Mouse (Mus musculus) frontal cortex, postnatal 14 days (tissue): ENCODE results near the gene Tacc2.
A peak's percentile ranks its signal among the peaks of the same experiment; 100 is the strongest.

Experiments
- DNase-seq, 2 experiments: peaks; one replicate each; pipeline ENCODE4 v3.0.0; 2022; ENCODE audit warnings: low spot score in 2 of 2

Tacc2 gene

DNA sequence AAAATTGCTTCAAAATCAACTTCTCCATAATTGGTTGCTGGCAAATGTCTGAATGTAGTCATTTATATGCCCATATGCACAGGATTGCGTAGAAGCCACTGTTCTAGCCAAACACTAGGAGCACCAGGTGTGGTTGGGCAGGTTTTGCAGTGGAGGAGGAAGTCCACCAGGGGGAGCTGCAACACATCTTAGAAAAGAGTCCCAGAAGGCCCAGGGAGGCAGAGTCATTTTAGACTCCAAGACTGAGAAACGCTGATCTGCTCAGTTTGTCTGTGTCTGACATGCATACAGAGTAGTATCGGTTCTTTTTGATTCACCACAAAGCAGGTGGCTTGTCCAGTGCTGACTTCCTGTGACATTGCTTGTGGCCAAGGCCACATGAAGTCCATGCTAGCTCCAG lies 193.5 kb downstream of the Tacc2 start:
- DNase-seq = peak; percentile 59 to 76

DNA sequence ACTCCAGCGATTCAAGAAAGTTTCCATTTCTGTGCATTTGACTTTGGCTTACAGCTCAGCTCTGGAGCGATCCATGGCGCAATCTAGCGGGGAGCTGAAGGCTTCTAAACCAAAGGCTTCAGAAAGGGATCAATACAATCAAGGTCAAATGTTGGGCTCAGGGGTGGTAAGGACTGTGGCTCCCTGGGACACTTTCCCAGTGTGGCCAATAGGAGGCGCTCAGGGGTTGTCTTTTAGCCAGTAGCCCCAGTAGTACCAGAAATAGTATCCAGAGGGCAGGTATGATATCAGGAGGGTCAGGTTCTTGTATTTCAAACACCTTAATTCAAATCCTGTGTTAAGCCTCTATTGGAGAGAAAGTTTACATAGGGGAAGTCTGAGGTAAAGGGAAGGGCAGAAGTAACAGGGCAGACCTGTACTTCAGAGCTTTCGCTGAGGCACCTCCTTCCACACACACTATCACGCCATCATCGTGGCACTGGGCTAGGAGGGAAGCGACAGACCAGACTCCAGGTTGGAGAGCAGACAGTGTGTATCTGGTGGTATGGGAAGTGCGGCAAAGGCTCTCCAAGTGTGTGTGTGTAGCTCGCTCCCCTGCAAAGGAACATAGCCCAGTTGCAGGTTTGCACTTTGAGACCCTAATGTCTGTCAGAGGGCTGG lies 196.1 kb downstream of the Tacc2 start:
- no peak for DNase-seq

- no peak for DNase-seq
These were observed 196.8 kb downstream of the Tacc2 start, which contains the start of gene Btbd16 for GRCm38 (mm10) chr7:130773914-130774630. TSS of gene Btbd16 (plus strand) at chr7:130774069.

DNA sequence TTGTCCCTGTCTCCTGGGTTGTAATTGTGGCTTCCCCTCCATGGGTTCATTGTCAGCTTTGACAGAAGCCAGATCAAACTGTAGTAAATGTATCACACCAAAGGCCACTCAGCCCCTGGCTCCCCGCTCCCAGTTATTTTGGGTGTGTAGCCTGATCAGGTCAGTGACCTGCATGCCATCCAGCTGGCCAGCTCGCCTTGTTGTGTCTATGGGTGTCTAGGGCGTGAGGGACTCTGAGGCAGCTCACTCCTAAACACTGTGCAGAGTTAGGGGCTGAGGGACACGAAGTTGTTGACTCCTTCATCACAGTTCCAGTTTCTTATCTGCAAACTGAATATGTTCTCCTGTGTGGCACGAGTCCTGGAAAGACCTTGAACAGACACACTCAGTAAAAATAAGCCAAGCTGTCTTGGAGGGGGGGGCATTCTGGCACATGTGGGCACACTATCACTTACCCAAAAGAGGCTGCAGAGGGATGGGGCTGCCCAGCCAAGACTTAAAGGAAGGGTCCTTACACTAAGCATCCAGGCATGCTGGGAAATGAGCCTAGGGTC lies 203.7 kb downstream of the Tacc2 start:
- no peak for DNase-seq

- no peak for DNase-seq
These were observed 205.3 kb downstream of the Tacc2 start for GRCm38 (mm10) chr7:130782501-130783050.

DNA sequence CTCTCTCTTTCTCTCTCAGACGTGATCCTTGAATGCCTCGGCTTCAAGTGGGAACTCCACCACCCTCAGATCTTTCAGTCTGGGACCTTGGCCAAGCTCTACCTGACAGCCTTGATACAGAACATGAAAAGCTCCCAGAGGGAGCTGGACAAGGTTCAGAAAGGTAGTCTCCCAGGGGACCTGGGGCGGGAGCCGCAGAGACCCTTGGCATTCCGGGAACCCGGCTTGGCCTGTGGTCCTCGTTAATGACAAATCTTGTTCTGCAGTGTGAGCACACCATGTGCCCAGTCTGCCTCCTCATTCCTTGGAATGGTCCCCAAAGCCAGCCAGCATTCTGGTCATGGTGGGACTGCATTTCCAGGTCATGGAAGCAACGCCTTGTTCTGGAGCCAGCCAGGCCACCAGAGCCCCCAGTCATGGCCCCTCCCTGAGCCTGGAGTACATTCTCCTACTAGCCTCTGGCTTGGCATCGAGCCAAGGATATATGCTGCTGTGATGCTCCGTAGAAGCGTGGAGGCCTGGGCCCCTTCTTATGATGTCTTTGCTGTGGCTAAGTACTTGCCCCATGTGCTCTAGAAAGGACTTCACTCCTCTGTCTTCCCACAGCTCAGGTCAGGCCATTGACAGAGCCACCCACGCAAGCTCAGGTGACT lies 208.8 kb downstream of the Tacc2 start:
- DNase-seq = no peak

DNA sequence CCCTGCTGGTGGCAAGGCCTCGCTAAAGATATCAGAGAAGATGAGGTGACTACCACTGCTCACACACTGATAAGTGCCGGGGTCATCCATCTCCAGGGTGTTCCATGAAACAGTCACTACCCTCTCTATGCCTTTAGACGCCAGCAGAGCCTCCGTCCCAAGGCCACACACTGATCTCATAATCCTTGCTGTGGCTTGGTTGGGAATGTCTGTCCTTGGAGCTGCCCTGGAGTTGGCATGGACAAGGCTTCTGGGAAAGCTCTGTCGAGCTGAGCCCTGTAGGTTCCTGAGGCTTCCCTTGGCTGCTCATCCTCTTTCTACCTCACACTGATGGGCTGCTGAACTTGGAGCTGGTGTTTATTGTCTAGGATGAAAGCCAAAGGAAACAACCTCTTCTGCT lies 209.5 kb downstream of the Tacc2 start:
- no peak for DNase-seq

GRCm38 (mm10) chr7:130787537-130787936 lies 210.3 kb downstream of the Tacc2 start:
- no peak for DNase-seq

- no peak for DNase-seq
These were observed 211.7 kb downstream of the Tacc2 start for GRCm38 (mm10) chr7:130788950-130789349.

GRCm38 (mm10) chr7:130789456-130789855 lies 212.2 kb downstream of the Tacc2 start:
- DNase-seq = no peak

DNA sequence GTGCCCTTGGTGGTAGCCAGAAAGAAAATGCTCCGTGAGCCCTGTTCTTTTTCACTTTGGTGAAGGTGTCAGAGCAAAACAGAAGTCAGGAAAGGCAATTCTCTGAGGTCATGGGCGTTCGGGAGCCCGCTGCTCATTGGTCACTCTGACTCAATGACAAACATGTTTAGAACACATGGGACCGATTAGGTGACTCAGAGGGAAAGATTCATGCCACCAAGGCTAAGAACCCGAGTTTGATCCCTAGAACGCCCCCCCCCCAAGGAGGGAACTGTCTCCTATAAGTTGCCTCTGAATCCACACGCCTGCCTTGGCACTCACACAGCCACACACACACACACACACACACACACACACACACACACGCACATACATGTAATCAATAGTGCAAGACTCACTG lies 216.4 kb downstream of the Tacc2 start:
- no peak for DNase-seq

- DNase-seq = no peak
These were observed 219.5 kb downstream of the Tacc2 start for GRCm38 (mm10) chr7:130796786-130797185.

GRCm38 (mm10) chr7:130797524-130797923 lies 220.3 kb downstream of the Tacc2 start:
- no peak for DNase-seq

DNA sequence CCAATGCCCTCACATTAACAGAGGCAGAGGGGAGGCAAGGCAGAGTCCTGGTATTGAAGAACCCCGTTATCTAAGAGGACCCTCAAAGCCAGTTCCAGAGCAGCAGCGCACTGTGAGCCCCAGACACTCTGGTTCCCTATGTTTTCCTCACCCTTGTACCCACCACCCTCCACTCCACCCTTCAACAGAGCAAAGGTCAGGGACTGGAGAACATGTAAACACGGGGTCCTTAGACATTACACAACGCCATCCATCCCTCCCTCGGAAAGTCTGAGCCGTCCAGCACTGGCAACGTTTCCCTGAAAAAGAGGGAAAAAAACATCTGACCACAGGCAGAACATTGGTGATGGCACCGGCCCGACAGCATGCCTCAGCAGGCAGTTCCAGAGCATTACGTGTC lies 222.2 kb downstream of the Tacc2 start:
- no peak for DNase-seq

- no peak for DNase-seq
These were observed 223.4 kb downstream of the Tacc2 start for GRCm38 (mm10) chr7:130800681-130801080.

GRCm38 (mm10) chr7:130801811-130802210 lies 224.6 kb downstream of the Tacc2 start:
- no peak for DNase-seq

DNA sequence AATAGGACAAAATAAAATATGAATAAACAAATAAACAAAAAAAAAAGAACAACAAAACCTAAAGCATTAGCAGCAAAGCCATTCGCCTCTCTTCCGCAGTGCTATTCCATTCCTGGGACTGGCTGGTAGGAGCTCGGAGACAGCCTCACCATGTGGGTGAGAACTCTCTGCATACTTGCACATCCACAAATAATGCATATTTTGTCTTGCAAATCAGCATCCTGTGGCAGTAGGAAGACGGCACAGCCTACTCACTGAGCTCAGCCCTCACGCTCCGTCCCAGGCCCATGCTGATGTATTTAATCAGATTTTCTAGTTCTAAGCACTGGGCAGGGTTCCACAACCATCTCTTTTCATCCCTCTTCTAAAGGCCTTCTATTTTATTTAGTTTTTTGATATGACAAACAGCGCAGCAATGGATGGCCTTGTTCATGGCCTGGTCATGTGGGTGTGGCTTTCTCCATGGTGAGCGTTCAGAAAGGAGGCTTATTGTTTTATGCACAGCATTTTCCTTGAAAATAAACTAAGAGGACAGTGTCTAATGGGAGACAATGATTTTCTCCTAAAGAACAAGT lies 226.1 kb downstream of the Tacc2 start:
- no peak for DNase-seq

DNA sequence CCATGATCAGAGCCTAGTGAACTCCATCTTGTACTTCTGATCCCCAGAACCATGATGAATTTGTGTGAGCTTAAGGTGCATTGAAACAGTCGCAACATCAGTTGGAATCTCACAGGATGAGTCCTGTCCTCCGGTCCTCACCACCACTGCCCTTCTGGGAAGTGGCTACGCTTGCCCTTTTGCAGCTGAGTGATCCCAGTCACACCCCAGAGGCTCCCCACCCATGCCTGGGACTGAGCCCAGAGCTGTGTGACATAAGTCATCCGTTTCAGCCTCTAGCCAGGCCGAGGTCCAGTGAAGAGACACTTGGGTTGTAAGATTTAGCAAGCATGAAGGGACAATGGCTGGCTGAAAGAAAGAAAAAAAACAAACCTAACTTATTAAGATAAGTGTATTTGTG lies 227.8 kb downstream of the Tacc2 start:
- no peak for DNase-seq

DNA sequence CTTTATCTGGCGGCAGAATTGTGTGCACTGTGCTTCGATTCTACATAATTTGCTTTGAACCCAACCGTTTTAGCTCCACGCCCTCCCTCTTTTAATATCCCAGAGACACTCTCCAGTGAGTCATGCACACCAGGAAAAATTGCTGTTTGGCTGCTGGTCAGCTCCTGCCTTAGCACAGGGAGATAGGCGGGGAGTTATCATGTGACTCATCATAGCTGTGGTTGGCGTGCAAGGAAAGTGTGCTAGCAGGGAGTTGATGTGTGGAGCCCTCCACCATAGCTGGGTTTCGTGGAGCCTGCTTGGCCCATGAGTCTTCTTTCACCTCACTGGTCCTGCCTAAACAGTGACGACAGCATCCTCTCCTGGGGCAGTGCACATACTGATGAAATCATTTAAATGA lies 230.5 kb downstream of the Tacc2 start:
- peak; percentile 24 to 32 for DNase-seq

DNA sequence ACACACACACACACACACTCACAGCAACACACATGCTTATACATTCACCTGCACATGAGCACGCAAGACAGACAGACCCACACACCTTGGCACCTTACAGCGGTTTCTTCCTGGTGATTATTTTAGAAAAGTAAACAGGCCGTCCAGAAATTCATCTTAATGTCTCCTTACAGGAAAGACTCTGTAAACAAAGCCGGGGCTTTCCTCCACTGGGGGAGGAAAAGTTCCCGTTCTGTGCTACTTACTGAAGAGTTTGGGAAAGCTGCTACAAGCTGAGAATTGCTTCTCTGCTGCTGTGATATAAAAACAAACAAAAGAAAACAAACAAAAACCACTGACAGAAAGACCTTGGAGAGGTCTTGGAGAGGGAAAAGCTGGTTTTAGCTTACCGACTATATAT lies 231.5 kb downstream of the Tacc2 start:
- DNase-seq = no peak

GRCm38 (mm10) chr7:130810238-130810637 lies 233.0 kb downstream of the Tacc2 start:
- no peak for DNase-seq

DNA sequence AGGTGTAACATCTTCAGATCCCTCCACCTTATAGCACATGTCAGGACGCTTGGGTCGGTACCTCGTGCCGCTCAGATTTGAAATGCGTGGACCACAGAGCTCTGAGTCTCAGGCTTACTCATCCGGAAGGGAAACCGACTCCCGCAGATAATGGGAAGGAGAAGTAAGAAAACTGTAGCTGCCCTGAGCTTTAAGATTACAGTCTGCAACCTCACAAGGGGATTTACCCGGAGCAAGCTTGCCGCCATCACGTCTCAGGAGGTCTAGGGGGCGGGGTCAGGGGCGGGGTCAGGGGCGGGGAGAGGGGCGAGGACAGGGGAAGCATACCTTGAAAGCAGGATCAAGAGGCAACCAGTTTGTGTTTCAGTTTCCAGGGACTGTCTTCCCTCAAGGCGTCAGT lies 235.2 kb downstream of the Tacc2 start:
- no peak for DNase-seq
